Mouse (Mus musculus) 3T3-L1 (cell line): Measurements from ENCODE around the gene Lrrc8b.
A peak's percentile ranks its signal among the peaks of the same experiment; 100 is the strongest.

Experiments used
- DNase-seq: peaks from one replicate; pipeline ENCODE4 v3.0.0-alpha.2; 2015; ENCODE audit warnings: low read depth, low spot score

Lrrc8b gene

GRCm38 (mm10) chr5:105480561-105480960, 65.0 kb downstream of the Lrrc8b start:
- no peak for DNase-seq

DNA sequence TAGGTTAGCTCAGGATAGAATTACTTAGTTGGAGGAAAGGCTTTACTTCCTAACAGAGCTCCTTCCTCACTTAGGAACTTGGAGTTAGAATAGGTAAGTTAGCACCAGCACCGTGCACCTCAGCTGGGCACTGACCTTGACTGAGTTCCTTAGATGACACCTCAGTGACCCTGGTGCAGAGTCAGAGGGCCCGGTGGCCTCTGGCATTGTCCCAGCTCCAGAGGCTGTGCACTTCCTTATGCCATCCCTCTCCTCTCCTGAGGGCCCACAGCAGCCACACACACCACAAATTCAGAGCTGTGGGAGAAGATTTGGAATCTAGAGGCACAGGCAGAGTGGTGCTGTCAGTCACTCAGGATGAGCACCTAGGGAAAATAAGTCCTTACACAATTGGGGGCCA, 68.1 kb downstream of the Lrrc8b start:
- DNase-seq, result no peak

- no peak for DNase-seq
Measured at GRCm38 (mm10) chr5:105484247-105484646, 68.7 kb downstream of the Lrrc8b start.

GRCm38 (mm10) chr5:105484891-105485290, 69.3 kb downstream of the Lrrc8b start:
- DNase-seq, result no peak

GRCm38 (mm10) chr5:105490211-105490610, 74.6 kb downstream of the Lrrc8b start:
- DNase-seq, result no peak

DNA sequence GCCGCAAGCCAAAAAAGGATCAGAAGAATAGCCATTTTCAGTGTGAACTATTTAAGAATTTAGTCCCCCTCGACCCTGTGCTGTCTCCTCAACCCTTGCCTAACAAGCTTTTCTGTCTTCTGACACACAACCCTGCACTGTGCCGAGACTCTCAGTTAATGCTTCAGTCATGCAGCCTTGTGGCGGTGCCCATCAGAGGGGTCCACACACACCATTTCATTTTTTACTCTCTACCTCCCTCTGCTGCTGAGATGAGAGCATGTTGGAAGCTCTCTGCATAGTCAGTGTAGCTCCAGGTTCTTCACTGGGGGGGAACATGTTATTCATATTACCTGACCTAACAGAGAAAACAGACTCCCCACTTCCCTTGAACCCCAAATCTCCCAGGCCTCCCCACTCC, 75.8 kb downstream of the Lrrc8b start:
- peak; percentile 27 for DNase-seq

GRCm38 (mm10) chr5:105492367-105493246, 77.0 kb downstream of the Lrrc8b start:
- peak; percentile 50 for DNase-seq

GRCm38 (mm10) chr5:105493377-105493776, 77.8 kb downstream of the Lrrc8b start:
- DNase-seq, result no peak

GRCm38 (mm10) chr5:105494246-105494917, 78.8 kb downstream of the Lrrc8b start:
- no peak for DNase-seq

- DNase-seq, result peak; percentile 93
Measured at GRCm38 (mm10) chr5:105494918-105495901, 79.6 kb downstream of the Lrrc8b start.

GRCm38 (mm10) chr5:105496133-105496532, 80.6 kb downstream of the Lrrc8b start:
- peak; percentile 33 for DNase-seq

DNA sequence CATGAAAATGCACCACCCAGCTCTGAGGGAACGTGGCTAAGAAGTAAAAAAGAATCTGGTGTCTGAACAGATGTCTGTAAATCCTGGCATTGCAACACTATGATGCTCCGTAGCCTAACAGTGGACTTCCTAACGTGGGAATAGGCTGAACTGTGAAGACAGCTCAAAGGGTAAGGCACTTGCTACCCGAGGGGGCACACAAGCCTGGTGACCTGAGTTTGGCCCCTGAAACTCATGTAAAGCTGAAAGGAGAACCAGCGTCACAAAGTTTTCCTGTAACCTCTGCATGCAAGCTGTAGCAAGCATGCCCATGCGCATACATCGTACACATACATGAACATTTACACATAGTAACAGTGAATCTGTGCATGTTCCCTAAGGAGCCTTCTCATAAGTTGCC, 81.0 kb downstream of the Lrrc8b start:
- DNase-seq, result no peak

DNA sequence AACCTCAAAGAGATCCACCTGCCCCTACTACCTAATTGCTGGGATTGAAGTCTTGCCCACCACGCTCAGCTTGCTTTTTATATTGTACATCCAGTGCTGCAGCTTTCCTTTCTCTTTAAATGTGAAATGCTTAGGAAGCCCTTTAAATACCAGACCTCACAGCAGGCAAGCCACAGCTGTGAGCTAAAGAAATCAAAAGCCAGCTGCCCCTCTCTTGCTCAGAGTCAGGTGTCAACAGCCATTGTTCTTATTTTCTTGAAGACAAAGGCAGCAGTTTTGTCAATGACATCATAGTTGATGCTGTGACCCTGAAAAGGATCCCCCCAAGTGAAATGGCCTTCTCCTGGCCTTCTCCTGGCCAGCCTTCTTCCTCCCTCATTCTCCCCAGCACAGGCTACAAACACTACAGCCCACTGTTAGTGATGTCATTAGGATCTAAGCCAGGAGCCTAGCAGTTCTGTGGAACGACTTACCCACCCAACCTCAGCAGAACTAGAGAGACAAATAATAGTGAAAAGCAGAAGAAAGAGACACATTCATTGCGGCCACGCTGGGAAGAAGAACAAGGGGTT, 82.9 kb downstream of the Lrrc8b start:
- DNase-seq, result no peak

- DNase-seq, result peak; percentile 87
Measured at GRCm38 (mm10) chr5:105499396-105499795, 83.8 kb downstream of the Lrrc8b start.

DNA sequence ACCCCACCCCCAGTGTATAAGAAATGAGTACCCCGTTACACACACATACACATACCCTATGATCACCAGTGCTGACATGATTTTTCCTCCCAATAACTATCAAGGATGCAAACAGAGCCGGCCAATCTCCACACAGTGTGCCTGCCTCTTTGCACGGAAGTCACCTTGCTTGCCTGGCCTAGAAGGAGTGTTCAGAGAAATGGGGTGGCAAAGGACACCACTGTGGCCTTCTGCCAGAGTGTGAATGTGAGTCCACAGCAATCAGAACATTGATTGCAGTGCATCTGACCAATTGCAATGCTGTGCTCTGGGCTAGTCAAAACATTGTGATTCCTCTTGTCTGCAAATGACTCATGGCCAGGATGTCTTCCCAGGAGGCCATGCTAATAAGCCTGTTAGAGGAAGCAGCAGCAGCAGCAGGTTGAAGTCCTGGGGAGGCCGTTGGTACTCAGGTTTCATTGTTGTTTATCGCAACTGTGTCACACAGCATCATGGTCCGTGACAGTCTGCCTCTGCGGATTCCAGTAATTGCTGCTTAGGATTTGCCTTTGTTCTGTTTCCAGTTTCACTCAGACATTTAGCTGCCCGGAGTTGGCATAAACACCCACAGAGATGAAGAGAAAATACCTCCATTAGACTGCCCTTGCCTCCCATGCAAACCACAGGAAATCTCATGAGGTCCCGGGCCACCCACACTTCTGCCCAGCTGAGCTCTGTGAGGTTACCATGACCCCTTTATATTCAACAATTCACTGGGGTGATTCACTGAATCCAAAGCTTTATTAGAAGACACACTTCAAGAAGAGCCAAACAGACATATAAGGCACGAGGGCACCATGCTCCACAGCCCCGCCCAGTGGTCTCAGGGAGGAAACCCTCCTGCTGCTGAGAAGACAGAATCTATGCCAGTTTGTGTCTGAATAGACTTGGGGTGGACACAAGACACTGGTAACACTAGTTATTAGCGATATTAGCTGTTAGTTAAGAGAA, 84.9 kb downstream of the Lrrc8b start:
- peak; percentile 78 for DNase-seq

- no peak for DNase-seq
Measured at GRCm38 (mm10) chr5:105501136-105501535, 85.6 kb downstream of the Lrrc8b start.

GRCm38 (mm10) chr5:105508813-105509212, 93.2 kb downstream of the Lrrc8b start:
- DNase-seq, result no peak

GRCm38 (mm10) chr5:105512297-105512696, 96.7 kb downstream of the Lrrc8b start:
- no peak for DNase-seq

- DNase-seq, result no peak
Measured at GRCm38 (mm10) chr5:105515532-105515931, 100.0 kb downstream of the Lrrc8b start.

- DNase-seq, result peak; percentile 59
Measured at GRCm38 (mm10) chr5:105516290-105516689, 100.7 kb downstream of the Lrrc8b start.
